Mouse (Mus musculus) CH12.LX (cell line): ENCODE data around the gene Flywch2. TPM values are rescaled to one million over a fixed set of nuclear protein-coding genes. Genes with fewer than 3 reads are reported as not detected.

Experiments
- DNase-seq: peaks from one replicate; pipeline ENCODE4 v3.0.0-alpha.2; 2013; ENCODE audit errors: extremely low read depth
- H3K27ac ChIP-seq: 2 replicates; pipeline ENCODE4 v1.5.1; 2012; ENCODE audit warnings: low read depth, mild to moderate bottlenecking, control low read depth, moderate library complexity; ENCODE audit not compliant: insufficient read depth
- H3K27me3 ChIP-seq: replicated peaks from 2 replicates; pipeline ENCODE3; 2012; ENCODE audit warnings: inconsistent platforms
- H3K36me3 ChIP-seq, 2 experiments: replicated peaks in 1 of 2; 2 replicates each; pipeline versions ENCODE3 to v1.6.1; 2012; ENCODE audit warnings: inconsistent platforms in 1 of 2, low read length in 1 of 2, mild to moderate bottlenecking in 1 of 2, mixed read lengths in 1 of 2, moderate library complexity in 1 of 2; ENCODE audit not compliant: control insufficient read depth in 1 of 2, insufficient read depth in 1 of 2
- H3K4me1 ChIP-seq, 2 experiments: 2 replicates each; pipeline ENCODE4 v1.6.1; 2012; ENCODE audit warnings: inconsistent platforms in 1 of 2, moderate library complexity in 1 of 2; ENCODE audit not compliant: insufficient read depth in 2 of 2, control insufficient read depth in 1 of 2
- H3K4me2 ChIP-seq: 2 replicates; pipeline ENCODE4 v1.6.1; 2012; ENCODE audit warnings: low read depth, mild to moderate bottlenecking, control low read depth; ENCODE audit not compliant: poor library complexity, insufficient read depth, severe bottlenecking
- H3K4me3 ChIP-seq, 3 experiments: fragments of 150-350 bp in 1 of 3; sonication (generic) in 1 of 3; replicated peaks in 1 of 3; 2 replicates each; pipeline versions ENCODE3 to v1.5.1; 2011 to 2012; ENCODE audit warnings: low read depth in 2 of 3, low read length in 2 of 3, mild to moderate bottlenecking in 2 of 3, moderate library complexity in 2 of 3, control low read depth in 1 of 3, improper control_type of control experiment in 1 of 3, inconsistent platforms in 1 of 3, mixed read lengths in 1 of 3; ENCODE audit not compliant: poor library complexity in 1 of 3
- H3K79me2 ChIP-seq: replicated peaks from 2 replicates; pipeline ENCODE4 v1.6.1; 2012; ENCODE audit warnings: mild to moderate bottlenecking, moderate library complexity; ENCODE audit not compliant: control insufficient read depth, poor library complexity, insufficient read depth, severe bottlenecking; ENCODE audit errors: extremely low read depth
- H3K9ac ChIP-seq: 2 replicates; pipeline ENCODE4 v1.6.1; 2012; ENCODE audit warnings: low read depth, mild to moderate bottlenecking, control low read depth, moderate library complexity; ENCODE audit not compliant: insufficient read depth
- H3K9me3 ChIP-seq: replicated peaks from 2 replicates; pipeline ENCODE3; 2012; ENCODE audit warnings: low read length, inconsistent platforms, mixed read lengths
- BHLHE40 ChIP-seq: IDR thresholded peaks from 2 replicates; pipeline ENCODE4 v1.6.1; 2011; ENCODE audit warnings: mild to moderate bottlenecking, low read depth, low read length, improper control_type of control experiment
- CHD2 ChIP-seq: IDR thresholded peaks from 2 replicates; pipeline ENCODE4 v1.6.1; 2011; ENCODE audit warnings: low read length, improper control_type of control experiment
- CTCF ChIP-seq, 2 experiments: IDR thresholded peaks in 1 of 2; conservative IDR thresholded peaks in 1 of 2; 2 replicates each; pipeline ENCODE4 v1.5.1; 2011 to 2012; ENCODE audit warnings: low read depth in 2 of 2, low read length in 2 of 2, improper control_type of control experiment in 1 of 2, inconsistent platforms in 1 of 2, mild to moderate bottlenecking in 1 of 2, moderate library complexity in 1 of 2
- E2F4 ChIP-seq: IDR thresholded peaks from 2 replicates; pipeline ENCODE4 v1.6.1; 2011; ENCODE audit warnings: low read depth, low read length, improper control_type of control experiment; ENCODE audit not compliant: insufficient replicate concordance
- EP300 ChIP-seq: IDR thresholded peaks from 2 replicates; pipeline ENCODE4 v1.6.1; 2011; ENCODE audit warnings: low read length, improper control_type of control experiment
- JUND ChIP-seq: conservative IDR thresholded peaks from 2 replicates; pipeline ENCODE4 v1.6.1; 2011; ENCODE audit warnings: low read depth, low read length, improper control_type of control experiment
- KAT2A ChIP-seq: IDR thresholded peaks from 2 replicates; pipeline ENCODE4 v1.6.1; 2012; ENCODE audit warnings: low read length, improper control_type of control experiment, inconsistent platforms; ENCODE audit not compliant: insufficient replicate concordance
- MAX ChIP-seq: IDR thresholded peaks from 2 replicates; pipeline ENCODE4 v1.6.1; 2011; ENCODE audit warnings: low read length, improper control_type of control experiment
- MAZ ChIP-seq: IDR thresholded peaks from 2 replicates; pipeline ENCODE4 v1.6.1; 2012; ENCODE audit warnings: low read depth, mild to moderate bottlenecking, inconsistent platforms, low read length, improper control_type of control experiment, moderate library complexity
- MXI1 ChIP-seq: IDR thresholded peaks from 2 replicates; pipeline ENCODE4 v1.6.1; 2011; ENCODE audit warnings: mild to moderate bottlenecking, low read depth, low read length, improper control_type of control experiment
- NELFE ChIP-seq: IDR thresholded peaks from 2 replicates; pipeline ENCODE4 v1.6.1; 2011; ENCODE audit warnings: low read depth, low read length, improper control_type of control experiment
- POLR2A ChIP-seq: IDR thresholded peaks from 2 replicates; pipeline ENCODE4 v1.6.1; 2011; ENCODE audit warnings: low read depth, mild to moderate bottlenecking, improper control_type of control experiment, low read length
- RCOR1 ChIP-seq: conservative IDR thresholded peaks from 2 replicates; pipeline ENCODE4 v1.6.1; 2012; ENCODE audit warnings: low read depth, mild to moderate bottlenecking, inconsistent platforms, low read length, improper control_type of control experiment
- SIN3A ChIP-seq: IDR thresholded peaks from 2 replicates; pipeline ENCODE4 v1.6.1; 2012; ENCODE audit warnings: low read length, improper control_type of control experiment, inconsistent platforms
- TCF12 ChIP-seq: IDR thresholded peaks from 2 replicates; pipeline ENCODE4 v1.6.1; 2014; ENCODE audit warnings: low read depth, mild to moderate bottlenecking, inconsistent platforms, low read length, improper control_type of control experiment
- USF2 ChIP-seq: conservative IDR thresholded peaks from 2 replicates; pipeline ENCODE4 v1.6.1; 2011; ENCODE audit warnings: low read depth, low read length, improper control_type of control experiment
- dilution Hi-C: fragments of 300-500 bp; cut with MboI; formaldehyde crosslinking; loops from 2 replicates; pipeline ENCODE4 v1.14.3; 2020; ENCODE audit warnings: low sequenced_read_pairs; ENCODE audit not compliant: extremely low pct_unique_long_range_greater_than_20kb, extremely low pct_ligation_motif_present
- in situ Hi-C: fragments of 300-500 bp; cut with MboI; formaldehyde crosslinking; loops from 3 replicates; pipeline ENCODE4 v1.14.3; 2019; ENCODE audit warnings: low sequenced_read_pairs, low pct_ligation_motif_present, low pct_unique_long_range_greater_than_20kb, mixed read lengths
- polyA plus RNA-seq: library from polyadenylated mRNA; unstranded; fragments of >175 nt; gene quantifications from 2 replicates; pipeline ENCODE4 v1.2.1, GENCODE M21; 2012; ENCODE audit warnings: low read depth; ENCODE audit not compliant: insufficient read length
- total RNA-seq, 2 experiments: library from RNA; depleted of rRNA; stranded (reverse); fragments of 300-350 nt in 1 of 2; fragments of >200 nt in 1 of 2; gene quantifications; 2 replicates each; pipeline ENCODE4 v1.2.3; 2012 to 2014

Flywch2 gene
- total and polyA plus RNA-seq, 3 experiments = not detected

DNA sequence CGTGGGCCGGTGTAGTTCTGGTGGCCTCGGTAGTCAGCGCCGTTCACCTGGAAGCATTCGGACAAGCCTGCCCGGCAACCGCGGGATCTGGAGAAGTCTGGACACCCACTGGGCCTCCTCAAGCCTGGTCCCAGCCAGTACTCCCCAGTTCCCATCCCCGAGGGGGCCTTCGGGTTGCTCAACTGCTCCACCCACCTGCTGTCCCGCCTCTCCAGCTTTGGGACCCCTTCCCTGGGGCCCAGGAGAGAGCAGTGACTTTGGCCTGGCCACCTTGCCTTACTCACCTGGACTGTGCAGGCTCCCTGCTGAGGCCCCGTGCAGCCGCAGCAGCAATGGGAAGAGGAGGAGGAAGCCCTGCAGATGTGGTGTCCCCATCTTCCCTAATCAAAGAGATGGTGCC is 41.2 kb downstream of the Flywch2 start (continued):
- TF ChIP-seq BHLHE40 = no peak

DNA sequence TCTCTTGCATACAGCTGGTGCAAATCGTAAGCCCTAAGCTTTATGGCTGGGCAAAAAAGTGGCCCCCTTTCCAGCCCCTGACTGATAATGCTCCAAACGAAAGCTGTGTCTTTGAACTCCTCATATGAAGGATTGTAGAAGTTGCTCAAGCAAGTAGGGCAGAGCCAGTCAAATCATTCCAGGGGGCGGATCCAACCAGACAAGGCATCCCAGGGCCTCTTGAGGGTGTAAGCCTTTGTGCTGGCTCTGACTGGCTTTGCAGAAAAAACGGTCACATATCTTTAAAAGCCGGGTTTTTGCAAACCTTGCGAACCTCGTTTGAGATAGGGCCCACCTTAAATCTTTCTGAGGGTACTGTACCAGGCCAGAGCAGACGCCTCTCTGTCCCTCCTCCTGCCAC is 41.8 kb downstream of the Flywch2 start:
- dilution Hi-C loops = no loop called here
- DNase-seq = no peak
- TF ChIP-seq E2F4 (no peak), MAX (no peak), NELFE (no peak), CTCF (conservative IDR thresholded peaks at IDR 0.05 in 1 of 2, IDR thresholded peaks at IDR 0.05 in 1 of 2; ENCODE audit: low read depth in 2 of 2, low read length in 2 of 2) (no peak), POLR2A (no peak), BHLHE40 (no peak), CHD2 (no peak), USF2 (no peak), MAZ (no peak), JUND (no peak), KAT2A (no peak), MXI1 (no peak), TCF12 (no peak), SIN3A (no peak), EP300 (no peak), RCOR1 (no peak)
- TF ChIP-seq, all 38 proteins: peak for 0
- H3K36me3 ChIP-seq = no peaks in the 10 kb centered on the region
- no peaks in the 10 kb centered on the region for H3K9me3 ChIP-seq
- peaks cover 67% of the 10 kb centered on the region for H3K27me3 ChIP-seq
- H3K9ac ChIP-seq = no peak overlapping the region
- in situ Hi-C loops = no loop called here
- H3K4me1 ChIP-seq = peaks cover 32 to 57% of the 10 kb centered on the region in 2 experiments
- no peak overlapping the region for H3K27ac ChIP-seq
- no peaks in the 10 kb centered on the region for H3K79me2 ChIP-seq
- no peak overlapping the region for H3K4me3 ChIP-seq
- no peak overlapping the region for H3K4me2 ChIP-seq

DNA sequence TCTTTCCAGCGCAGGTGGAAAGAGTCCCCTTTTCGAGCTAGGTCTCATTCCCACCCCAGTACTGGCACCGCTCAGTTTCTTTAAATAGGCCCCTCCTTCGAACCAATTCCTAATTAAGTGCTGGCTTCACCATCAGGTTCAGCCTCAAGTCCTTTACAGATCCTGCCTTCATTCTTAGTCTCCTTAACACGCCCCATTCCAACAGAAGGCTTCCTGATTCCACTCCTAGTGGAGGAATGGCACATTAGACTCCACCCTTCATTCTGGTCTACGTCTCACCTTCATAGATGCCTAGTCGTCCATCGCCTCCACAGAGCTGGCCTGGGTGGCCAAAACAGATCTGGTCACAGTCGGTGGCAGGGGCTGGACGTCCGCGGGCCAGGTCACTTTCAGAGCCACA is 42.9 kb downstream of the Flywch2 start:
- Histone ChIP-seq H3K4me2 (no peak overlapping the region), H3K27ac (no peak overlapping the region), H3K27me3 (peaks cover 73% of the 10 kb centered on the region)

More for the DNA sequence above, 42.9 kb downstream of the Flywch2 start:
- Histone ChIP-seq H3K9ac (no peak overlapping the region), H3K4me1 (peaks cover 29 to 47% of the 10 kb centered on the region in 2 experiments), H3K79me2 (no peaks in the 10 kb centered on the region), H3K9me3 (no peaks in the 10 kb centered on the region), H3K36me3 (no peaks in the 10 kb centered on the region), H3K4me3 (no peak overlapping the region)
- in situ Hi-C loops = no loop called here
- no peak for DNase-seq
- dilution Hi-C loops = no loop called here
- no peak for TF ChIP-seq JUND
- no peak for TF ChIP-seq NELFE
- TF ChIP-seq KAT2A = no peak
- no peak for TF ChIP-seq E2F4
